Mouse (Mus musculus) brain, embryonic 14.5 days (tissue): ENCODE results near the gene Sorcs2. TPM values are rescaled to one million over a fixed set of nuclear protein-coding genes. Genes with fewer than 3 reads are reported as not detected.

Experiments
- DNase-seq: peaks from one replicate; pipeline ENCODE4 v3.0.0-alpha.2; 2011; ENCODE audit warnings: low read depth
- CTCF ChIP-seq: fragments of 200-500 bp; IDR thresholded peaks from 2 replicates; pipeline ENCODE4 v1.5.1; 2012; ENCODE audit warnings: inconsistent platforms, mild to moderate bottlenecking, moderate library complexity, borderline replicate concordance; ENCODE audit not compliant: insufficient read depth, insufficient read length; ENCODE audit errors: extremely low read depth
- POLR2A ChIP-seq: fragments of 200-500 bp; IDR thresholded peaks from 2 replicates; pipeline ENCODE4 v1.6.1; 2012; ENCODE audit warnings: mild to moderate bottlenecking, inconsistent platforms, borderline replicate concordance; ENCODE audit not compliant: poor library complexity, insufficient read depth, insufficient read length, severe bottlenecking; ENCODE audit errors: extremely low read depth
- polyA plus RNA-seq: library from polyadenylated mRNA; depleted of rRNA; stranded (reverse); fragments of >200 nt; gene quantifications from 2 replicates; pipeline ENCODE4 v1.2.3, GENCODE M21; 2012; rRNA removed

The Sorcs2 gene
- polyA plus RNA-seq, 1 experiment = 29.0 TPM

GRCm38 (mm10) chr5:35971841-35972578, 425.9 kb downstream of the Sorcs2 start:
- TF ChIP-seq POLR2A = no peak
- peak; percentile 97 for TF ChIP-seq CTCF
- DNase-seq = peak; percentile 88

GRCm38 (mm10) chr5:35970380-35971105, 427.4 kb downstream of the Sorcs2 start:
- no peak for TF ChIP-seq POLR2A
- peak; percentile 75 for DNase-seq

- no peak for DNase-seq
- TF ChIP-seq CTCF = no peak
- no peak for TF ChIP-seq POLR2A
Observed at GRCm38 (mm10) chr5:35969857-35970256, 428.1 kb downstream of the Sorcs2 start.

Other genes with a start within 250 kb of the Sorcs2 start
- 0.05 TPM in 1 of 2 replicates, not detected in the other for gene Psapl1, start 194.1 kb downstream of the Sorcs2 start, polyA plus RNA-seq
- gene Grpel1, start 66.9 kb upstream of the Sorcs2 start, polyA plus RNA-seq = 21.4 and 21.9 TPM in 2 replicates
- 16.9 and 19.8 TPM in 2 replicates for gene Tada2b, start 86.1 kb upstream of the Sorcs2 start, polyA plus RNA-seq
- 2.1 and 3.4 TPM in 2 replicates for gene Ccdc96, start 86.4 kb upstream of the Sorcs2 start, polyA plus RNA-seq
- gene Tbc1d14, start 195.1 kb upstream of the Sorcs2 start, polyA plus RNA-seq = 90.2 and 106 TPM in 2 replicates